Mouse (Mus musculus) cortical plate, adult 2 months (tissue): ENCODE measurements around the gene Nim1k.

ENCODE experiments used
- CTCF ChIP-seq: fragments of 200-500 bp; IDR thresholded peaks from 2 replicates; pipeline ENCODE4 v1.5.1; 2011; ENCODE audit warnings: mild to moderate bottlenecking, control low read depth, low read length; ENCODE audit not compliant: insufficient read depth; ENCODE audit errors: extremely low read depth
- POLR2A ChIP-seq: fragments of 200-500 bp; IDR thresholded peaks from 2 replicates; pipeline ENCODE4 v1.6.1; 2011; ENCODE audit warnings: mild to moderate bottlenecking, low read length, control low read depth; ENCODE audit not compliant: insufficient read depth; ENCODE audit errors: extremely low read depth

DNA sequence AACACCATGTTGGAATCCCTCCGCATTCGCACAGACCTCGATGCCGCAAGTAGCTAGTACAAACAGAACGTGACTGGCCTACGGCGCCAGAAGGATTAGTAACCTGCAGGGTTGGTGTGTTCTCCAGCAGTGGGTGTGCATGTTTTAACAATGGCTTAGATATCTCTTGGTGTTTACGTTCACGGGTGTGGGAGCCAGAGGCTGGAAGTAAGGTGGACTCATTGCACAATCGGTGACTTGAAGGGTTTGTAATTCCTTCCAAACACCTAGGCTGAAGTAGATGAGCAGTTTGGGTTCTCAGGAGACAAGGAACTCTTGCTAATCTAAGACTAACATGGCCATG, 45.4 kb downstream of the Nim1k start:
- TF ChIP-seq CTCF (no peak), POLR2A (no peak)
